Mouse (Mus musculus): ENCODE data around the gene Zfp868. TPM values are rescaled to one million over a fixed set of nuclear protein-coding genes. Genes with fewer than 3 reads are reported as not detected.

Gene Zfp868
- polyA plus RNA-seq, 1 experiment from 2014 or later, result 31.1 TPM

Other genes starting within 250 kb of the Zfp868 start
- not detected in 2 replicates for gene Gm9495, start 172.0 kb downstream of the Zfp868 start, polyA plus RNA-seq (2015; fragmentation: Nextera tagmentation; extraction: Ambion mirVana)
- gene Gm7697, start 102.6 kb downstream of the Zfp868 start, polyA plus RNA-seq (2015; fragmentation: Nextera tagmentation; extraction: Ambion mirVana), result not detected in 2 replicates
- 2.6 and 2.9 TPM in 2 replicates for gene Zfp964, start 28.9 kb upstream of the Zfp868 start, polyA plus RNA-seq (2015; fragmentation: Nextera tagmentation; extraction: Ambion mirVana)
- gene Zfp869, start 85.2 kb upstream of the Zfp868 start, polyA plus RNA-seq (2015; fragmentation: Nextera tagmentation; extraction: Ambion mirVana), result 33.5 and 34.2 TPM in 2 replicates
- 7.7 and 8.1 TPM in 2 replicates for gene Zfp963, start 124.4 kb upstream of the Zfp868 start, polyA plus RNA-seq (2015; fragmentation: Nextera tagmentation; extraction: Ambion mirVana)
- gene Gm20422, start 149.3 kb upstream of the Zfp868 start, polyA plus RNA-seq (2015; fragmentation: Nextera tagmentation; extraction: Ambion mirVana), result 0.19 TPM in 1 of 2 replicates, not detected in the other
- 48.6 and 52.7 TPM in 2 replicates for gene Atp13a1, start 165.6 kb upstream of the Zfp868 start, polyA plus RNA-seq (2015; fragmentation: Nextera tagmentation; extraction: Ambion mirVana)
- 38.2 and 38.7 TPM in 2 replicates for gene Zfp866, start 165.6 kb upstream of the Zfp868 start, polyA plus RNA-seq (2015; fragmentation: Nextera tagmentation; extraction: Ambion mirVana)
- 7.3 and 9.0 TPM in 2 replicates for gene Gmip, start 183.1 kb upstream of the Zfp868 start, polyA plus RNA-seq (2015; fragmentation: Nextera tagmentation; extraction: Ambion mirVana)
- 0.83 and 0.98 TPM in 2 replicates for gene Lpar2, start 196.9 kb upstream of the Zfp868 start, polyA plus RNA-seq (2015; fragmentation: Nextera tagmentation; extraction: Ambion mirVana)
- 8.5 and 8.7 TPM in 2 replicates for gene Pbx4, start 206.9 kb upstream of the Zfp868 start, polyA plus RNA-seq (2015; fragmentation: Nextera tagmentation; extraction: Ambion mirVana)